Mouse (Mus musculus): ENCODE measurements around the gene Spint2.

GRCm38 (mm10) chr7:29228202-29228601 is 53.5 kb downstream of the Spint2 start:
- TF ChIP-seq CTCF (IDR thresholded peaks at IDR 0.05; ENCODE audit: low read depth) (no peak), EP300 (IDR thresholded peaks at IDR 0.05; ENCODE audit: low read depth) (no peak)
